Mouse (Mus musculus): ENCODE measurements around the gene Alox12e. TPM values are rescaled to one million over a fixed set of nuclear protein-coding genes. Genes with fewer than 3 reads are reported as not detected.
"Not testable (repeated sequence)": the region's sequence is repeated elsewhere in the genome, so short reads cannot be mapped to it uniquely, and the experiment has no call there.

Gene Alox12e
- not detected in 2 replicates for polyA plus RNA-seq (2014; fragmentation: Nextera tagmentation; extraction: Ambion mirVana)

DNA sequence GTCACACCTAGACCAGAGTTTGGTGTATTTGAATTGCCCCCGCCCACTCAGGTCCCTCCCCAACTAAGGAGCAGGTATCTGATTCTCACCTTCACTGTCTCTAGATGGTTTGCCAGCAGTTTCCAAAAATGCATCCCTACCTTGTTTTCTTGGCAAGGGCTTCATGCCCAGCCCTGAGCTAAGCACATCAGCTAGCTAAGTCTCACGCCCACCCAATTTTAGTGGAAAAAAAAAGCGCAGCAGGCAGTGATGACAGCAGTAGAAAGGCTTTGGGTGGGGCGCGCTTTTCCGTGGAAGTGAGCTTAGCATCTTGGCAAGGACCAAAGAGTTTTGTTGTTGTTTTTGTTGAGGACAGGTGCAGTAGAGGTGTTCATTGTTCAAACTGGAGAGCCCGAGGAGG is at the start of gene Alox12e:
Gene Alox12e, minus strand, starts transcription at position 101 of the 400 bp plus-strand sequence.
- Histone ChIP-seq H3K9me3 (ENCODE audit: control insufficient read depth, low read length) (no peaks in the 10 kb centered on the region), H3K27me3 (ENCODE audit: control insufficient read depth, insufficient read depth, low read length) (peaks cover 14% of the 10 kb centered on the region), H3K4me1 (ENCODE audit: control insufficient read depth, insufficient read depth, low read length) (no peaks in the 10 kb centered on the region), H3K27ac (replicated peaks; ENCODE audit: low read depth, low read length) (no peak within 1 kb of the TSS), H3K9ac (replicated peaks; ENCODE audit: low read length) (no peak within 1 kb of the TSS), H3K36me3 (ENCODE audit: control insufficient read depth, insufficient read depth, low read length) (no peaks in the 10 kb centered on the region), H3K4me2 (ENCODE audit: low read length) (peak within 1 kb of the TSS; percentile 27; the same call in 1 of the 2 replicates), H3K4me3 (replicated peaks; ENCODE audit: low read depth, low read length) (0 out of 2 replicates have a peak within 1 kb of the TSS, but pooled peaks have one; percentile 2)
- ATAC-seq (ENCODE audit: low FRiP score, low TSS enrichment): no peak
- DNase-seq: no peak
- 25% methylated on average over 7 of the region's 7 CpGs for WGBS

DNA sequence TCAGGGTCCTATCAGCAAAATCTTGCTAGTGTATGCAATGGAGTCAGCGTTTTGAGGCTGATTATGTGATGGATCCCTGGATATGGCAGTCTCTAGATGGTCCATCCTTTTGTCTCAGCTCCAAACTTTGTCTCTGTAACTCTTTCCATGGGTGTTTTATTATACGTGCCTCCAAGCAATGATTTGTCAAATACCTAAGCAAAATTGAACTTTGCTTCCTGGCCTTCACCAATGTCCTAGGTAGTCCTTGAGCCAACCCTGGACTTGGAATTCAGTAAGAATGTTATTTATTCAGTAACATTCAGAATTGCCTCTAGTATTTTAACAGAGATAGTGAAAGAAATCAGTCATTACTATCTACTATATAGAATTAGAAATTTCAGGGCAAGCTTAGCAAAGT is 46.2 kb upstream of the Alox12e start:
- not testable (repeated sequence) for H3K4me3 ChIP-seq (replicated peaks; ENCODE audit: low read depth, low read length); H3K4me2 ChIP-seq (ENCODE audit: low read length); H3K27ac ChIP-seq (replicated peaks; ENCODE audit: low read depth, low read length); H3K4me1 ChIP-seq (ENCODE audit: control insufficient read depth, insufficient read depth, low read length); H3K36me3 ChIP-seq (ENCODE audit: control insufficient read depth, insufficient read depth, low read length); H3K9ac ChIP-seq (replicated peaks; ENCODE audit: low read length); DNase-seq; ATAC-seq (ENCODE audit: low FRiP score, low TSS enrichment); H3K27me3 ChIP-seq (ENCODE audit: control insufficient read depth, insufficient read depth, low read length); H3K9me3 ChIP-seq (ENCODE audit: control insufficient read depth, low read length)
- 75% methylated on average over 2 of the region's 2 CpGs for WGBS

- not testable (repeated sequence) for H3K4me2 ChIP-seq (ENCODE audit: low read length); H3K9ac ChIP-seq (replicated peaks; ENCODE audit: low read length); H3K9me3 ChIP-seq (ENCODE audit: control insufficient read depth, low read length); H3K4me1 ChIP-seq (ENCODE audit: control insufficient read depth, insufficient read depth, low read length); DNase-seq; H3K36me3 ChIP-seq (ENCODE audit: control insufficient read depth, insufficient read depth, low read length); H3K4me3 ChIP-seq (replicated peaks; ENCODE audit: low read depth, low read length); H3K27me3 ChIP-seq (ENCODE audit: control insufficient read depth, insufficient read depth, low read length); H3K27ac ChIP-seq (replicated peaks; ENCODE audit: low read depth, low read length); ATAC-seq (ENCODE audit: low FRiP score, low TSS enrichment)
- 88% methylated on average over 6 of the region's 6 CpGs for WGBS
Observed at GRCm38 (mm10) chr11:70367701-70368100, 45.3 kb upstream of the Alox12e start.

- peak within 1 kb of the TSS; percentile 22 for H3K4me3 ChIP-seq (replicated peaks; ENCODE audit: low read depth, low read length)
- under 1% methylated on average over 19 of the region's 19 CpGs for WGBS
- H3K4me2 ChIP-seq (ENCODE audit: low read length): peak within 1 kb of the TSS; percentile 53
- DNase-seq: peak; percentile 11
- no peak for ATAC-seq (ENCODE audit: low FRiP score, low TSS enrichment)
- H3K27ac ChIP-seq (replicated peaks; ENCODE audit: low read depth, low read length): no peak within 1 kb of the TSS
- peaks cover 7% of the 10 kb centered on the region; the same call in 1 of the 2 replicates for H3K4me1 ChIP-seq (ENCODE audit: control insufficient read depth, insufficient read depth, low read length)
- no peaks in the 10 kb centered on the region for H3K9me3 ChIP-seq (ENCODE audit: control insufficient read depth, low read length)
- no peaks in the 10 kb centered on the region for H3K36me3 ChIP-seq (ENCODE audit: control insufficient read depth, insufficient read depth, low read length)
- no peak within 1 kb of the TSS for H3K9ac ChIP-seq (replicated peaks; ENCODE audit: low read length)
- peaks cover 31% of the 10 kb centered on the region for H3K27me3 ChIP-seq (ENCODE audit: control insufficient read depth, insufficient read depth, low read length)
Observed at GRCm38 (mm10) chr11:70351868-70352267, 29.4 kb upstream of the Alox12e start, which contains the start of gene Alox15. Alox15 (minus strand) TSS chr11:70352031.

DNA sequence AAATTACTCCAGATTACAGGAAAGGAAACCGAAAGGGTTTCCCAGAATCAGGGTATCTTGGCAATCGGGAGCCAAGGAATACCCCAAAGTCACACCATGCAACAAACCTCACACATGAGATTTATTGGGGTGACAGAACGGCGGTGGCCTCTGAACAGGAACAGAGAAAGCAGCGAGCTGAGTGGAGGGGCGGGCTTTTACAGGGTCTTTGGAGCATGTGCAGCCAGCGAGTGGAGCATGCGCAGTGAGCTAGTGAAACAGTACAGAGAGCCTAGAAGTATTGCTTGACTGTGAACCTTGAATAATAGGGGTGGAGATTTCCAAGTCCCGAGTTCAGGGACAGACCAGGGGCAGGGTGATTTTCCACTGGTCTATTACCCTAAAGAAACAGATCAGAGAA is 26.2 kb upstream of the Alox12e start:
- Histone ChIP-seq H3K27ac (replicated peaks; ENCODE audit: low read depth, low read length) (no peak overlapping the region), H3K9me3 (ENCODE audit: control insufficient read depth, low read length) (no peaks in the 10 kb centered on the region), H3K9ac (replicated peaks; ENCODE audit: low read length) (no peak overlapping the region), H3K27me3 (ENCODE audit: control insufficient read depth, insufficient read depth, low read length) (peaks cover 31% of the 10 kb centered on the region), H3K4me2 (ENCODE audit: low read length) (no peak overlapping the region), H3K4me1 (ENCODE audit: control insufficient read depth, insufficient read depth, low read length) (peaks cover 7% of the 10 kb centered on the region; the same call in 1 of the 2 replicates), H3K4me3 (replicated peaks; ENCODE audit: low read depth, low read length) (no peak overlapping the region), H3K36me3 (ENCODE audit: control insufficient read depth, insufficient read depth, low read length) (no peaks in the 10 kb centered on the region)
- DNase-seq (no peak), ATAC-seq (ENCODE audit: low FRiP score, low TSS enrichment) (no peak)
- 85% methylated on average over 9 of the region's 9 CpGs for WGBS

DNA sequence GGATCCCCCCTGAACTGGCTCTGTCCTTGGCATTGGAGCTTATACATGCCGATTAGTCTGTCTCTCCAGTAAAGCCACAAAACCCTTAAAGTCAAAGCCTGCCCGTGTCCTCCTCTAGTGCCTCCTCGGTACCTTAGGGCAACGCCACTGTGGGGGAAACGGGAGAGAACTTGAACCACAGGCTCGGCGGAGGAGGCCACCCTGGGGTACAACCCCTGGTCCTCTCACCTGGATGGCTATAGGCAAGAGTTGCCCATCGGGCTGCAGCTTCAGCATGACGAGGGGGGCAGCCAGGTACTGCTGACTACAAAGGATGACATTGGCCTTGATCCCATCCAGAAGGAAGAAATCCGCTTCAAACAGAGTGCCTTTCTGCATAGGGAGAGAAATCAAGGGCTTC is 25.4 kb upstream of the Alox12e start:
- no peak for ATAC-seq (ENCODE audit: low FRiP score, low TSS enrichment)

DNA sequence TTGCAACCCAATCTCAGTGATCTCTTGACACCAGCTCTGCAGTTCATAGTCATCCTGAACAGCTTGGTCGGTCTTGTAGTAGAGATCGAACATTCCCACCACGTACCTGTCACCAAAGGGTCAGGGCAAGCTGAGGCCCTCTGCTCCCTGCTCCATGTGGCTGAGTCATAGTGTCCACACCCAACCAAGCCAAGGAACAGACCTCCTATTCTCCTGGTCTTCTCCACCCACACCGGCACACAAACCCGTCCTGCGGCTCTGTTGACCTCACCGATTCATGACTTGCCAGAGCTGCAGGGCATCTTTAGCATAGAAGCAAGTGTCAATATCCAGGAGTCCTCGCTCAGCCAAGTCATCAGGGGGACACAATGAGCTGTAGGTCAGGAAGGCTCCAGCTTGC is 23.1 kb upstream of the Alox12e start:
- WGBS: 94% methylated on average over 8 of the region's 8 CpGs
- ATAC-seq (ENCODE audit: low FRiP score, low TSS enrichment) (no peak), DNase-seq (no peak)
- no peak overlapping the region for H3K4me2 ChIP-seq (ENCODE audit: low read length)
- peaks cover 5% of the 10 kb centered on the region for H3K27me3 ChIP-seq (ENCODE audit: control insufficient read depth, insufficient read depth, low read length)
- H3K4me3 ChIP-seq (replicated peaks; ENCODE audit: low read depth, low read length): no peak overlapping the region
- H3K4me1 ChIP-seq (ENCODE audit: control insufficient read depth, insufficient read depth, low read length): no peaks in the 10 kb centered on the region
- no peaks in the 10 kb centered on the region for H3K36me3 ChIP-seq (ENCODE audit: control insufficient read depth, insufficient read depth, low read length)
- no peaks in the 10 kb centered on the region for H3K9me3 ChIP-seq (ENCODE audit: control insufficient read depth, low read length)
- H3K27ac ChIP-seq (replicated peaks; ENCODE audit: low read depth, low read length): no peak overlapping the region
- H3K9ac ChIP-seq (replicated peaks; ENCODE audit: low read length): no peak overlapping the region

More for the DNA sequence above, 25.4 kb upstream of the Alox12e start:
- Histone ChIP-seq H3K36me3 (ENCODE audit: control insufficient read depth, insufficient read depth, low read length) (no peaks in the 10 kb centered on the region), H3K4me3 (replicated peaks; ENCODE audit: low read depth, low read length) (no peak overlapping the region), H3K9ac (replicated peaks; ENCODE audit: low read length) (no peak overlapping the region), H3K27ac (replicated peaks; ENCODE audit: low read depth, low read length) (no peak overlapping the region), H3K9me3 (ENCODE audit: control insufficient read depth, low read length) (no peaks in the 10 kb centered on the region), H3K27me3 (ENCODE audit: control insufficient read depth, insufficient read depth, low read length) (peaks cover 26% of the 10 kb centered on the region), H3K4me2 (ENCODE audit: low read length) (no peak overlapping the region), H3K4me1 (ENCODE audit: control insufficient read depth, insufficient read depth, low read length) (peaks cover 7% of the 10 kb centered on the region; the same call in 1 of the 2 replicates)
- no peak for DNase-seq
- 84% methylated on average over 10 of the region's 10 CpGs for WGBS

- 88% methylated on average over 10 of the region's 10 CpGs for WGBS
- H3K4me2 ChIP-seq (ENCODE audit: low read length): no peak overlapping the region
- DNase-seq: no peak
- H3K36me3 ChIP-seq (ENCODE audit: control insufficient read depth, insufficient read depth, low read length): no peaks in the 10 kb centered on the region
- H3K27ac ChIP-seq (replicated peaks; ENCODE audit: low read depth, low read length): no peak overlapping the region
- no peak overlapping the region for H3K4me3 ChIP-seq (replicated peaks; ENCODE audit: low read depth, low read length)
- H3K9ac ChIP-seq (replicated peaks; ENCODE audit: low read length): no peak overlapping the region
- 0 out of 2 replicates have a peak, but pooled peaks cover under 1% of the 10 kb centered on the region for H3K27me3 ChIP-seq (ENCODE audit: control insufficient read depth, insufficient read depth, low read length)
- no peak for ATAC-seq (ENCODE audit: low FRiP score, low TSS enrichment)
- H3K4me1 ChIP-seq (ENCODE audit: control insufficient read depth, insufficient read depth, low read length): no peaks in the 10 kb centered on the region
- H3K9me3 ChIP-seq (ENCODE audit: control insufficient read depth, low read length): no peaks in the 10 kb centered on the region
Observed at GRCm38 (mm10) chr11:70345061-70345460, 22.6 kb upstream of the Alox12e start.

GRCm38 (mm10) chr11:70339481-70339880 is 17.1 kb upstream of the Alox12e start:
- Histone ChIP-seq H3K4me3 (replicated peaks; ENCODE audit: low read depth, low read length) (no peak overlapping the region), H3K36me3 (ENCODE audit: control insufficient read depth, insufficient read depth, low read length) (no peaks in the 10 kb centered on the region), H3K4me1 (ENCODE audit: control insufficient read depth, insufficient read depth, low read length) (no peaks in the 10 kb centered on the region), H3K9ac (replicated peaks; ENCODE audit: low read length) (no peak overlapping the region), H3K27ac (replicated peaks; ENCODE audit: low read depth, low read length) (no peak overlapping the region), H3K27me3 (ENCODE audit: control insufficient read depth, insufficient read depth, low read length) (no peaks in the 10 kb centered on the region), H3K9me3 (ENCODE audit: control insufficient read depth, low read length) (no peaks in the 10 kb centered on the region), H3K4me2 (ENCODE audit: low read length) (no peak overlapping the region)
- ATAC-seq (ENCODE audit: low FRiP score, low TSS enrichment) (no peak), DNase-seq (no peak)
- 25% methylated on average over 7 of the region's 7 CpGs for WGBS
